Mouse (Mus musculus): ENCODE data around the gene Rrp1. TPM values are rescaled to one million over a fixed set of nuclear protein-coding genes. Genes with fewer than 3 reads are reported as not detected.
"Not testable (repeated sequence)": the region's sequence is repeated elsewhere in the genome, so short reads cannot be mapped to it uniquely, and the experiment has no call there.

Gene Rrp1
- polyA plus RNA-seq, 1 experiment: 132 TPM

DNA sequence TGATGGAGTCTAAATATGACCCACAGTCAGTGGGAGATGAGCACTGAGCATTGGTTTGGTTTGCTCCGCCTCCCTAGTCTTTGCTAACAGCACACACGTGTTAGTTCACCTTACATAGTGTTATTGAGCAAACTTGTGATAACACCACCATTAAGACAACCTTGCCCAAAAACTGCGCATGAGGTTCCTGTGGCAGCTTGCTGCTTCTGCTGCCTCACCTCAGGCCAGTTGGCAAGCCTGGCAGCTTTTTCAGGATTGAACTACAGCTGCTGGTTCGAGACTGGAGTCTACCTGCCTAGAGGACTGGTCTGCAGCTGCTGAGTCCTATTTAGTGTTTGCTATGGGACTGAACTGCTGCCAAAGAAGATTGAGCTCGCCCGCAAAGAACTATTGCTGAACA lies 49.5 kb downstream of the Rrp1 start:
- H3K9me3 ChIP-seq (replicated peaks; ENCODE audit: control insufficient read depth, insufficient read depth, low read length, poor library complexity, severe bottlenecking): no peaks in the 10 kb centered on the region
- no peaks in the 10 kb centered on the region for H3K36me3 ChIP-seq (ENCODE audit: control insufficient read depth, insufficient read depth, low read length, poor library complexity, severe bottlenecking)
- H3K9ac ChIP-seq (ENCODE audit: low read depth, poor library complexity, severe bottlenecking): no peak overlapping the region
- TF ChIP-seq EP300 (IDR thresholded peaks at IDR 0.05; ENCODE audit: insufficient read depth, low read depth, low read length) (no peak), CTCF (IDR thresholded peaks at IDR 0.05; ENCODE audit: low read depth, low read length) (no peak), POLR2A (IDR thresholded peaks at IDR 0.05; ENCODE audit: insufficient read depth, low read length) (no peak)
- no peak overlapping the region for H3K4me3 ChIP-seq (ENCODE audit: low read depth, low read length)
- no peaks in the 10 kb centered on the region for H3K27me3 ChIP-seq (ENCODE audit: control insufficient read depth, insufficient read depth, low read length, poor library complexity, severe bottlenecking)
- H3K27ac ChIP-seq (ENCODE audit: insufficient read depth, low read length): no peak overlapping the region
- H3K4me1 ChIP-seq (ENCODE audit: control insufficient read depth, insufficient read depth, low read length): peaks cover 6% of the 10 kb centered on the region

- H3K9ac ChIP-seq (ENCODE audit: low read depth, poor library complexity, severe bottlenecking): no peak overlapping the region
- H3K4me1 ChIP-seq (ENCODE audit: control insufficient read depth, insufficient read depth, low read length): peaks cover 6% of the 10 kb centered on the region
- H3K27me3 ChIP-seq (ENCODE audit: control insufficient read depth, insufficient read depth, low read length, poor library complexity, severe bottlenecking): no peaks in the 10 kb centered on the region
- no peak overlapping the region for H3K4me3 ChIP-seq (ENCODE audit: low read depth, low read length)
- no peaks in the 10 kb centered on the region for H3K9me3 ChIP-seq (replicated peaks; ENCODE audit: control insufficient read depth, insufficient read depth, low read length, poor library complexity, severe bottlenecking)
- H3K27ac ChIP-seq (ENCODE audit: insufficient read depth, low read length): no peak overlapping the region
- no peak for TF ChIP-seq CTCF (IDR thresholded peaks at IDR 0.05; ENCODE audit: low read depth, low read length)
- TF ChIP-seq EP300 (IDR thresholded peaks at IDR 0.05; ENCODE audit: insufficient read depth, low read depth, low read length): no peak
- no peak for TF ChIP-seq POLR2A (IDR thresholded peaks at IDR 0.05; ENCODE audit: insufficient read depth, low read length)
- no peaks in the 10 kb centered on the region for H3K36me3 ChIP-seq (ENCODE audit: control insufficient read depth, insufficient read depth, low read length, poor library complexity, severe bottlenecking)
These were observed 50.9 kb downstream of the Rrp1 start for GRCm38 (mm10) chr10:78361951-78362350.

DNA sequence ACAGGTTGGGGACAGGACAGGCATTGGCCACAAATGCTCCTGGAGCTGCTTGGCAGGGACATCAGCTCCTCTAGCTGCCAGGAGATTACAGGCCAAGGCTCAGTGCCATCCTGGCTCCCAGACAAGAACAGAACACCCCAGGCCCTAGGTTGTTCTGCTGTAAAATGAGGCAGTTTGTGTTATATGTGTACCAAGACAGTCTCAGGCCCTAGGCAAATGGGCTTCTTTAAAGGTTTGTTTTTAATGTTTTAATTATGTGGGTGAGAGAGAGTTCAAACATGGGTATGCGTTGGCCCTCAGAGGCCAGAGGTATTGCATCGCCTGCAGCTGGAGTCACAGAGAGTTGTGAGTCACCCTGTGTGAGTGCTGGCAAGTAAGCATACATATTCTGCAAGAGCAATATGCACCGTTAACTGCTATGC lies 52.5 kb downstream of the Rrp1 start:
- H3K9ac ChIP-seq (ENCODE audit: low read depth, poor library complexity, severe bottlenecking): no peak overlapping the region
- H3K36me3 ChIP-seq (ENCODE audit: control insufficient read depth, insufficient read depth, low read length, poor library complexity, severe bottlenecking): no peaks in the 10 kb centered on the region
- no peak overlapping the region for H3K4me3 ChIP-seq (ENCODE audit: low read depth, low read length)
- no peak overlapping the region for H3K27ac ChIP-seq (ENCODE audit: insufficient read depth, low read length)
- H3K27me3 ChIP-seq (ENCODE audit: control insufficient read depth, insufficient read depth, low read length, poor library complexity, severe bottlenecking): no peaks in the 10 kb centered on the region
- H3K9me3 ChIP-seq (replicated peaks; ENCODE audit: control insufficient read depth, insufficient read depth, low read length, poor library complexity, severe bottlenecking): no peaks in the 10 kb centered on the region
- TF ChIP-seq CTCF (IDR thresholded peaks at IDR 0.05; ENCODE audit: low read depth, low read length): no peak
- TF ChIP-seq EP300 (IDR thresholded peaks at IDR 0.05; ENCODE audit: insufficient read depth, low read depth, low read length): no peak
- TF ChIP-seq POLR2A (IDR thresholded peaks at IDR 0.05; ENCODE audit: insufficient read depth, low read length): no peak
- H3K4me1 ChIP-seq (ENCODE audit: control insufficient read depth, insufficient read depth, low read length): peaks cover 2% of the 10 kb centered on the region

- H3K27ac ChIP-seq (ENCODE audit: insufficient read depth, low read length); H3K4me3 ChIP-seq (ENCODE audit: low read depth, low read length); H3K4me1 ChIP-seq (ENCODE audit: control insufficient read depth, insufficient read depth, low read length); H3K9ac ChIP-seq (ENCODE audit: low read depth, poor library complexity, severe bottlenecking); H3K36me3 ChIP-seq (ENCODE audit: control insufficient read depth, insufficient read depth, low read length, poor library complexity, severe bottlenecking); H3K27me3 ChIP-seq (ENCODE audit: control insufficient read depth, insufficient read depth, low read length, poor library complexity, severe bottlenecking); H3K9me3 ChIP-seq (replicated peaks; ENCODE audit: control insufficient read depth, insufficient read depth, low read length, poor library complexity, severe bottlenecking): not testable (repeated sequence)
These were observed 53.8 kb downstream of the Rrp1 start for GRCm38 (mm10) chr10:78358999-78359398.

DNA sequence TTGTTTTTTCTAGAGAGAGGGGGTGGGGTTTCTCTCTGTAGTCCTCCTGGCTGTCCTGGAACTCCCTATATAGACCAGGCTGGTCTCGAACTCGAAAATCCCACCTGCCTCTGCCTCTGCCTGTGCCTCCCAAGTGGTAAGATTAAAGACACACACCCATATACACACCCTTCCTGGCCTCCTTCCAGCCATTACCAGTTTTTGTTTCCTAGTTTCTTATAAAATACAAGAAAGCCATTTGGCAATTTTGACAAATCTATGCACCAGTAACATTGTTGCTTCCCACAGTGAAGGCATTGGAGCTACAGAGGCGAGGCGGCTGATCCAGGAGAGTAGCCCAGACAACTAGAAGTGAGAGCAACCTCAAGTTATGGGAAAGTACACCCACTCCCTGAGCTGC lies 54.6 kb downstream of the Rrp1 start:
- Histone ChIP-seq H3K9ac (ENCODE audit: low read depth, poor library complexity, severe bottlenecking) (no peak overlapping the region), H3K36me3 (ENCODE audit: control insufficient read depth, insufficient read depth, low read length, poor library complexity, severe bottlenecking) (no peaks in the 10 kb centered on the region), H3K27ac (ENCODE audit: insufficient read depth, low read length) (no peak overlapping the region), H3K9me3 (replicated peaks; ENCODE audit: control insufficient read depth, insufficient read depth, low read length, poor library complexity, severe bottlenecking) (no peaks in the 10 kb centered on the region), H3K4me3 (ENCODE audit: low read depth, low read length) (no peak overlapping the region), H3K4me1 (ENCODE audit: control insufficient read depth, insufficient read depth, low read length) (peaks cover 2% of the 10 kb centered on the region), H3K27me3 (ENCODE audit: control insufficient read depth, insufficient read depth, low read length, poor library complexity, severe bottlenecking) (no peaks in the 10 kb centered on the region)
- TF ChIP-seq EP300 (IDR thresholded peaks at IDR 0.05; ENCODE audit: insufficient read depth, low read depth, low read length): no peak
- no peak for TF ChIP-seq POLR2A (IDR thresholded peaks at IDR 0.05; ENCODE audit: insufficient read depth, low read length)
- TF ChIP-seq CTCF (IDR thresholded peaks at IDR 0.05; ENCODE audit: low read depth, low read length): no peak

DNA sequence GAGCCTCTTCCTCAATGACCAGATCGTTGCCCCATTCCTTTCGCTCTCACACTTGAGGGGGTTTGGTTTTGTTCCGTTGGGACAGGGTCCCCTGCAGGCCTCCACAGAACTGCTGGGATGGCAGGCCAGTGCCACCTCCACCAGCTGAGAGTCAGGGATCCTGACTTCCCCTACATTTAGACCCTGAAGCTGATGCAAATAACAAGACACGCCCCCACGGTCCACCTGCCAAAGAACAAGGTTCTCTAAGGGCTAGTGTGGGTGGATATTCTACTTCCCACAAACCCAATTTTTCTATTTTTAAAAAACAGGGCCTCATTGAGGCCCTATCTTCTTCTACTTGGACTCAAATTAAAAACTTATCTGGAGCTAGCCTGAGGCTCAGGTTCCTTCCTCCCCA lies 55.1 kb downstream of the Rrp1 start:
- Histone ChIP-seq H3K9ac (ENCODE audit: low read depth, poor library complexity, severe bottlenecking) (no peak overlapping the region), H3K36me3 (ENCODE audit: control insufficient read depth, insufficient read depth, low read length, poor library complexity, severe bottlenecking) (no peaks in the 10 kb centered on the region), H3K9me3 (replicated peaks; ENCODE audit: control insufficient read depth, insufficient read depth, low read length, poor library complexity, severe bottlenecking) (no peaks in the 10 kb centered on the region), H3K4me1 (ENCODE audit: control insufficient read depth, insufficient read depth, low read length) (peaks cover 3% of the 10 kb centered on the region), H3K27me3 (ENCODE audit: control insufficient read depth, insufficient read depth, low read length, poor library complexity, severe bottlenecking) (no peaks in the 10 kb centered on the region), H3K27ac (ENCODE audit: insufficient read depth, low read length) (no peak overlapping the region), H3K4me3 (ENCODE audit: low read depth, low read length) (no peak overlapping the region)
- TF ChIP-seq CTCF (IDR thresholded peaks at IDR 0.05; ENCODE audit: low read depth, low read length) (no peak), EP300 (IDR thresholded peaks at IDR 0.05; ENCODE audit: insufficient read depth, low read depth, low read length) (no peak), POLR2A (IDR thresholded peaks at IDR 0.05; ENCODE audit: insufficient read depth, low read length) (no peak)

All from ES-Bruce4 (cell line).